Mouse (Mus musculus): ENCODE measurements around the gene Agbl1. TPM values are rescaled to one million over a fixed set of nuclear protein-coding genes. Genes with fewer than 3 reads are reported as not detected.

The Agbl1 gene
- total RNA-seq, 2 experiments from 2014 or later, result 0.16 to 0.25 TPM

DNA sequence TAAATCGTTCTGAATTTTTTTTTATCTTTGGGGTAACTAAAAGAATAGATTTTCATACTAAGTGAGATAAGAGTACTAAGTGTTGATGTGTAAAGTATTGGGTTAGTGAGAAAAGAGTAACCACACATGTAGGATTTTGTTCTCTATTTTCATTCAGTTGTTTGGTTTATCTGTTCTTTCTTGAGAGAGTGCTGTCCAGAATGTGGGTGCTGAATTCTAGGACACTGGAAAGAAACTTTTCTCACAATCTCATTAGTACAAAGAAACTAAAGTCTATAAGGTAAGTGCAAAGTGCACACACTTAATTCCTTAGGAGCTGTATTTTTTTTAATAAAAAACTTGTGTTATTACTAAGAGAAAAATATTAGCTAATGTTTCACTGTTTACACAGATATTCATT, 674.4 kb downstream of the Agbl1 start:
- no peak for DNase-seq
- intact Hi-C loops (cut with DNase I), result no loop called here

DNA sequence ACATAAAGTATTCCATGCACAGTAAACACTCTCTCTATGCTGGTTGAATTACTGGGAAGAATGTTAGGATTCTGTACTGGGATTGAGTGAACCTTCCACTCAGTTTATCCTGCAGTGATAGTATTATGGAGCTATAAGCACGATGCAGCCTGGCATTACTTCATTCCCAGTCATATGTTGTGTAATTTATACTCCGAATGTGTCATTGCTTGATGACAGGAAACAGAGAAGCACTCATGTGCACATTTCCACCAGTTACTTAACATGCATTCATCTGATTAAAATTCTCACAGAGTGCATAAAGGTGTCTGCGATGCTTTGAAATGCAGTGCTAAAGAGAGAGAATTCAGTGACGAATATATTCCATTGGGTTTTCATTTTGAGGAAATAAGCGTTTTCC, 682.0 kb downstream of the Agbl1 start:
- no peak for DNase-seq
- intact Hi-C loops (cut with DNase I), result no loop called here

DNA sequence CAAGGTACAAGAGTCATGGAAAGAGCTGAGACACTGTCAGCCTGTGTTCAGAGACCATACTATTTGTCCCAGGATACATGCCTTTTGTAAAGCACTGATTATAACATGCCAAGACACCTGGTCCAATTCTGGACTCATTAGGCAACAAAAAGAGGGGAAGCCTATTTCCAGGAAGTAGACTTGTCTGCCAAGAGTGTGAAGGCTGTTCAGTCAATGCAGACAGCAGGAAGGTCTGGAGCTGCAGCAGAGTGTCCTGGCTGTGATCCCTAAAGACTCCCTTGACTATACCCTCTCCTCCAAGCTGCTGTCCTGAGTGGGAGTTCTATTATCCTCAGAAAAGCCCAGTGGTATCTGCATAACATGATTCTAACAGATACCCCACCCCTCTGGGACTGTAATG, 689.2 kb downstream of the Agbl1 start:
- intact Hi-C loops (cut with DNase I), result no loop called here
- no peak for DNase-seq

DNA sequence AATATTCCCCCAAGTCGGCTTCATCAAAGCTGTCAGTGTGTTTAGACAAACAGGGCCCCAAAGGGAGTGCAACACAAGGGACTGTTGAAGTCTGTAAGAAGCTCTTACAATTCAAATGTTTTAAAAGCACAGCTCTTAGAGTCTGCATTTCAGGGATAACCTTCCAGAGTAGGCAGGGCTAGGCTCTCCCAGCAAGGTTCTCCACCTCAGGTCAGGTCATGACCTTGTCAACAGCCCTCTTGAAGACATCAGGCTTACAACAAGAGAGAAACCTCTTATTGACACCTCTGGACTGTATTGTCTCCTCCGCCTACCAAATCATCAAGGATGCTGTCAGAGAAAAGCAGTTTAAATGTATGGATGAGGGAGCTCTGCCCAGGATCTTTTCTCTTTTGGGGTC, 692.0 kb downstream of the Agbl1 start:
- intact Hi-C loops (cut with DNase I), result no loop called here
- DNase-seq, result no peak

DNA sequence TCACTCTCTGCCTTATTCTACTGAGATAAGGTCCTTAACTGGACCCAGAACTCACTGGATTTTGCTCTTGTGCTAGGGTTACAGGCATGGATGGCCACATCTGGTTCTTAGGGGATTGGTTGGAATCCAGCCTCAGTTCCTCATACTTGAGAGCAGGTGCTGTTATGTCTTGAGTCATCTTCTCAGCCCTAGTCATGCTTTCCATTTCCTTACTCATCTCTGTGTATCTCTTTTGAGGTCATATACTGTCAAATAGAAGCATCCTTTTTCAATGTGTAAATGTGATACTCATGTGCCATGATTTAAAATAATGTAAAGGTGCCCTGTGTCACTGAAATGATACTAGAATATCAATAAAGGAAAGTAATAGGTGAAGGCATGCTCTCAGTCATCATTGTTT, 705.5 kb downstream of the Agbl1 start:
- no peak for DNase-seq
- intact Hi-C loops (cut with DNase I), result loop anchor here (5.0 kb wide), 1 partner anchor 1013 kb away; no protein-coding TSS in a partner anchor

DNA sequence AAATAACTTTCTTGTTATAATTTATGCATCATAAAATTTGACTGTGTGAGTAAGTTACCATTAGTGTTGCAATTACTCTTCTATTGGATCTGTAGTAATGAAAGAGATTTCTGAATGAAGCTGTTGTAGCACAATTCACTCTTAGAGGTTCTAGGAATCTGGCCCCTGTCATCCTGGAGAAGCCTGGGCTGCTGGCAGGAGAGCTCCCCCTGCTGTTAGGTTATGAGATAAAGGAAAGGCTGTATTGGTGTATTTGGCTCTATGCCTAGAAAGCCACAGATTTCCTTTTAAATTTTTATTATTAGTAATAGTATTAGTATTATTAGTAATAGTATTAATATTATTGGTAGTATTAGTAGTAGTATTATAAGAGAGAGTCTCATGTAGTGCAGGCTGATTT, 711.8 kb downstream of the Agbl1 start:
- intact Hi-C loops (cut with DNase I), result loop anchor here (1.0 to 2.0 kb wide), 2 partner anchors 548 to 1031 kb away; no protein-coding TSS in a partner anchor
- DNase-seq, result peak; percentile 9 to 11

DNA sequence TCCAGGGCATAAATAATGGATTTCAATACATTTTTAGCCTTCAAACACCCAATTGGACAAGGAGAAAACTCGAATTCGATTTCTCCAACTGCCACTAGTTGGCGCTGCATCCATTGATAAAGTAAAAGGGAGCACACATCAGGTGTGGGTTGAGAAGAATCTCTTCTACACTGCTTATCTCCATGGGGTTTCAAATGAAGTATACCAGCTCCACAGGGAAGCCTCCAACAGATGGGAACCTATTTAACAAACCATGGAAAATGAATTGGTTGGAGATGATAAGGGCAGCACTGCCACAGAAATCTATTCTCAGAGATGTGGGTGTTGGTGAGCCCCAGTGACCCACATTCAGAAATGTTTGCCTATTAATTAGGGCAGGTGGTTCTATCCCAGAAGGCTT, 741.6 kb downstream of the Agbl1 start:
- intact Hi-C loops (cut with DNase I), result no loop called here

DNA sequence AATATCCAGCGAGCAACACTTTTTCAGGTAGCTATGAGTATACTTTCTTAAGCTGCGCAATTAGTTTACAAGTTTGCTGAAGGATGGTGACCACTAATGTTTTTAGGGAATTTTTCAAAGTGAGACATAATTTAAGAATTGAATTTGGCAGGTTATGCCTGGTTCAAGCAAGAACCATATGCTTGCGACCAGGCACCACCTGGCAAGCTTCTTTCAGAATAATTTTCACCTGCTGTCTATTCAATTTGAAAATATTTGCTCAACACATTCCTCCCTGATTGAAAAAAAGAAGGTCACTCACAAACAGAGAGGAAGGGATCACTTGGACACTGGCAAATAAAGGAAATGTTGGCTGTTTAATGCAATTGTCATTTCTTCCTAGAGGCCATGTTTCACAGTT, 779.9 kb downstream of the Agbl1 start:
- no peak for DNase-seq

More for the DNA sequence above, 741.6 kb downstream of the Agbl1 start:
- DNase-seq, result no peak

DNA sequence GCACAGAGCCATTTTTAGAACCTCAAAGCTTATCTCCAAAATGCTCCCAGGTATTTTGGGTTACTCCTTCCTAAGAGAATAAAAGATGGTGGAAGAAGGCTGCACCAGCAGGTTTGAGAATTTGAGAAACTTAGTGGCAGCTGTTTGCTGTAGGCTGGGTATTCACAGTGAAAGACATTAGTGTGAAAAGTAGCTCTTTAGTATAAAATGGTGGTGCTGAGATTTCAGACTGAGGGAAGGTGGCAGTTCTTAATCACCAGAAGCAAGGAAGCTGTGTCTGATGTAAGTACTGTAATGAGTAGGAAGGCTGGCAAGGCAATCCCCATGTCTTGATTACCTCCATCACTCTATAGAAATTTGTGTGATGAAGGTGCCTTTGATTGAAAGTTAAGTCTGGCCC, 799.3 kb downstream of the Agbl1 start:
- DNase-seq, result no peak
- intact Hi-C loops (cut with DNase I), result no loop called here

More for the DNA sequence above, 779.9 kb downstream of the Agbl1 start:
- intact Hi-C loops (cut with DNase I), result no loop called here

DNA sequence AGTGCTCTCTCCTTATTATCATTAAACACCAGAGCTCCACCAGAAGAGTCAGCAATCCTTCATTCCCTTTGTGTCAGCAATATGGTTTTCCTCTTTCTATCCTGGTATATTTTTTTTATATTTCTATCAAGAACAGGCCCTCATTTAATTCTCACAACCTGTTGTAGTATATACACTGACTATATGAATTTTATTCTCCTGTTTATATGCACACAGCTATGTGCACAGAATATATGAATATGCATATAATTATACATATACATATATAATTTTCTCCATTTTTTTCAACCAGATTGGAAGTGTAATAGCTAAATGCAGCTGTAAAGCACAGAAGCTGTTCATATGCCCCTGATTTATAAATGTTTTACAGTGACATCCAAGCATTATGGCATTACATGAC, 846.3 kb downstream of the Agbl1 start:
- DNase-seq, result no peak
- intact Hi-C loops (cut with DNase I), result no loop called here

DNA sequence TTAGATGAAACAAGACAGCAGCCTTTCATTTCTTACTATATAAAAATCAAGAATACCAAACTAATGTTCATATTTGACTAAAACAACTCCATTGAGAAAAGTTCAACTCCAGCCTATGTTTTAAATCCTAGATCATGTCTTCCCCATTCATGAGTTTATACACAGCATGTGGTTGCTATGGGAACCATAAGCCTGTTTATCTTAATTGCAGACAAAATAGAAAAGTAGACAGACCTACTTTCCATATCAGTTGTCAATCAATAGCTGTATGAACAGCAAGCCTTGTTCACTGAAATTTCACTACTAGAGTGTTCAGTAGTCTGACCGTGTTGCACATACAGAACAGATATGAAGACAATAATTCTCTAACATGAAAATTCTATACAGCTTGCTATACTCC, 857.6 kb downstream of the Agbl1 start:
- no peak for DNase-seq
- intact Hi-C loops (cut with DNase I), result no loop called here

DNA sequence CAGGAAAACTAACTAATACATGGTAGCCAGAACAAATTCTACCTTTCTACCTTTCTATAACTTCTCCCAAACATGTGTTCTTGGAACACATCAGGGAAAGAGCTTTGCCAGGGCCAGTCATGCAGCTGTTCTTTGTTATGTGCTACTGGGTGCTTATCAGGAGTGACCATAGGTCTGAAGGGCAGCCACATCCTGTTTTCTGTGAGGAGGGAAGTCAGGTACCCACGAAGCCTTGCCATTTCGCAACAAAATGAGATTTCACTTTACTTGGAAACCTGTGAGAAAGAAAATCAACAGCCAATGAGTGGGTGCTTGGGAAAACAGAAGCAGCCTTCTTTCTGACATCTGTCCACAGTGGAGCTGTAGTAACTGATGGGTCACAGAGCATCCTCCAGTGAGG, 865.5 kb downstream of the Agbl1 start:
- no peak for DNase-seq
- intact Hi-C loops (cut with DNase I), result no loop called here

DNA sequence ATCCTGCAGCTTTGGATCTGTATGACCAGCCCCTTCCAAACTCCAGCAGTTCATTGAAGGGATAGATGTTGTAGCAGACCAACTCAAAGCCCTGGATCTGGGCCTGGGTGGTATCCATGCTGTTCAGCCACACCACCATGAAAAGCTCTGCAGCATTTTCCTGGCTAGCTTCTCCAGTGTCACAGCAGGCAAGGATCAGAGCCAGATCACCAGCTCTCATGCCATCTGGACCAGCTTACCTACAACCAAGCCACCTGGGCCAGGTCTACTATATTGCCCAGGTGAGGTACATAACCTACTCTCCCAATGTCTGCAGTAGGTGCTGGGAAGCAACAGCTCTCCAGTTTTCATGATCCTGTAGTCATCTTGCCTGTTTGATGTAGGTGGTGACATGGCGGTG, 884.3 kb downstream of the Agbl1 start:
- intact Hi-C loops (cut with DNase I), result no loop called here
- DNase-seq, result no peak

DNA sequence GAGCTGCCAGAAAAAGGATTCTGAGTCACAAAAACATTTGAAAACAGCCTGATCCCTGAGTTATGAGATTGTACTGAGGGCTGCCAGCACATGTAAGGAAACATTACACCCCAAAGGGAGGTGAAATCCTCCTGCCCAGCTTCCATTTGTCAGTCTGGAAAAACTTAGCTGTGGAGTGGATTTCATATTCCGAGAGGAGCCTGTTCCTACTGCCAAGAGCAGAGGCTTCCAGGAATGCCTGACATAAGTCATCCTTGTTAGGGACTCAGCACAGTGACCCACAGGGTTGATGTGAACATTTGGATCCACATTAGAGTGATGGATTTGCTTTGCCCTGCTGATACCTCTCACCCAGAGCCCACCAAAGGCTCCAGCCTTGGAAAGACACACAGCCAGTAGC, 899.4 kb downstream of the Agbl1 start:
- DNase-seq, result no peak
- intact Hi-C loops (cut with DNase I), result no loop called here

DNA sequence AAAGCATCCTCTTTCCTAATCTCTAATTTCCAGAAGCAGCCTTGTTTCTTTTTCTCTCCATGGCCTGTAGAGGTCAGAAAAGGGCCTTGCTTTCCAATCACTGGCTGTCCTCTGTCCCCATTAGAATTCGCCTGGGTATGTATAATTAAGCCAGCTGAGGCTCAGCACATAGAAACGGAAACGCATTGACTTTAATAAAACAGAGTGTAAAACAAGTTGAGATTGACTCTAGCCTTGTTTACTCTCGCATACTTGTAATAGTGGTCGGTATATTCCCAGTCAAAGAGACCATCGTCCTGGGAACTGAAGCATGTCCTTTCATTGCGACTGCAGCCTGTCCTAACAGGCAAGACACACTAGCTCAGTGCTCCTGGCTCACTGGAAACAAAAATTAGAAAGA, 902.3 kb downstream of the Agbl1 start:
- DNase-seq, result no peak
- intact Hi-C loops (cut with DNase I), result loop anchor here (2.0 kb wide), 1 partner anchor 1465 kb away; no protein-coding TSS in a partner anchor

DNA sequence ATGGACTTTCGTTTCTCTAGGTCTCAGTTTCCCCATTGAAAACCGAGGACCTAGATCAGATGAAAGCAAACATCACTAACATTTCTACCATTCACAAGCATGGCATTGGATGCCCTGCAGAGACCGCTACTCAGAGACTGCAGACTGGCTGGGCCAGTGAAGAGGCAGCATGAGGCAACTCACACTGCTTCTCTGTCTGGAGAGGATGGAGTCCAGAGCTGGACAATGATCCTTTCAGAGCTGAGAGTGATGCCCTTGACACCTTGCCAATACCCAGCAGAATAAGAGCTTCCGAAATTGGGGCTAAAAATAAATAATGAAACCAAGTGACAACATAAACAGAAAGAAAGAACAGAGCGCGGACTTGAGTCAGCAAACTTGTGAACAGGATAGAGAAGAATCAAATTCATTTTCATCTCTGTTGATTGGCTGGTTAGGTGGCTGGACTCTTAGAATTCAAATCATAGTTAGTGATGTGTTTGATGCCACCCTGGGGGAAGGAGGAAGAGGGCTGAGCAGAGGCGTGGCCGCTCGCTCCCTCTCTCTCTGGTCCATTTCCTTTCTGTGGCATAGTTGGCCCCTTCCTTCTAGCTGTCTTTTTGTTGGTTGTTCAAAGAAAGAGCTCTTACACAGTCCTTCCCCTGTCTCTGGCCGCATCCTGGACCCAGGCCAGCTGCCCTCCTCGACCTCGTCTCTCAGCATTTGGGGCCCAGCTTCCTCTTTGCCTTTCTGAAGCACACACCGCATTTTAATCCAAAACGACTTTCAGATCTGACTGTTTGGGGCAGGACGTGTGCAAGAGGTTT, 903.1 kb downstream of the Agbl1 start:
- DNase-seq, result peak in 1 of 2 experiments; percentile 8
- intact Hi-C loops (cut with DNase I), result loop anchor here (2.0 kb wide), 1 partner anchor 1464 kb away; no protein-coding TSS in a partner anchor

DNA sequence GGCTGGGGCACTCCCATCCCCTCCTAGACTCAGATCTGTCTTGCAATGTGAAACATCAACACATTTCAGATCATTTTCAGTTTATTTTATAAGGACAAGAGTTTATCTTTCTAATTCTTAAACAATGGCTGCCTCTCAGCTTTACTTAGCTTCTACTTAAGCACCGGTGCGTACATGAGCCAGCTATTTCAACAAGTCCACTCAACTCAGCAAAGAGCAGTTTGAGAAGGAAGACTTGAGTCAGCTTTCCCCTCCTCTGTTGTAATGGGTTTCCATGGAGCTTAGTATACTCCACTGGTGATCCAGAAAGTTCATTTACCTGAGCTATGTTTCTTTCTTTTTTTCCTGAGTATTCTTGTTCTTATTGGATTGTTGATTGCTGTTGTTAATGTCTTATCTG, 905.2 kb downstream of the Agbl1 start:
- no peak for DNase-seq
- intact Hi-C loops (cut with DNase I), result no loop called here

DNA sequence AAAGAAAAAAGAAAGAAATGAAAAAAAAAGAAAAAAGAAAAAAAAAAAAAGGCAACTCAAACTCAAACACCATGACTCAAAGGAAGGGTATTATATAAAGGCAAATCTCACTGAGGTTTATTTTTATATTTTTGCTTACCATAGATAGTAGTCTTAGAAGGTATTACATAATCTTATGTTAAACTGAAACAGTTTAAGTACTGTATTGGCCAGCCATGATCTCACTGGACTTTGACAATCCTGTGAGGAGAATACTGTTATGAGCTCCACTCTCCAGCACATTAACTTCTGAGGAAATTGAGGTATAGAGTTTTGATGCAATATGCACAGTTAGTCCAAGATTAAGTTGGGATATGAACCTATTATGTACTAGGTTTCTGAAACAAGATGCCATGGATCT, 909.0 kb downstream of the Agbl1 start:
- intact Hi-C loops (cut with DNase I), result no loop called here
- no peak for DNase-seq

DNA sequence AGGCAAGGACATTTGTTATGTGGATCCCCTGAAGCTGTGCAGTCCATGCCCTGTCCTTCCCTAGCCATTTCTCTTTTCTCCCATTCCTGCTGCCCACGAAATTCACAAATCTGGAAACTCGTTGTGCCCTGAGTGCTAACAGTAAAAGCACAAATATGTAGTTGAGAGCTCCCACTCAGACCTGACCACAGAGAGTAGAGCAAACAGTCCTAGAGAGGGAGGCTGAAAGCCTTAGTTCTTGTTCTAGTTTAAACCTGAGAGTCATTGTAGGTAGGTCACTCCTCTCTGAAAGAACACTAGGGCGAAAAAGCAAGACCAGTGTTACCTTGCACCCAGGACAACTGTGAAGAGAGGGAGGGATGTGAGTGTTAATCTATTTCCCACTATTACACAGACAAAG, 917.8 kb downstream of the Agbl1 start:
- intact Hi-C loops (cut with DNase I), result no loop called here

DNA sequence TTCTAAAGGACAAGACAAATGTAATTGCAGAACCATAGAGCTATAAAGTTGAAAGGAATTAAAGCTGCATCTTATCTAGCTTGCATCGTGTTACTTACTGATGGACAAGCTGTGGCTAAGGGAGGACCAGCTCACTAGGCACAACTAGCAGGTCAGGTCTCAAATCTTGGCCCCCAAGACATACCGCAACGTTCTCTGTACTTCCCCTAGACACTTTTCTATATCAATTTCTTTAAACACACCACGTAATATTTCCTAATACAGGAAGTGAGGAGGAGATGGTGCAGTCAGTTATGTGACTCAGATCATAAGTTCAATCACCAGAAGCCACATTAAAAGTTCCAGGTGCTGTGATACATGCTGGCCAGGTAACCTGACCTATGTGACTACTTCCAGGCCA, 919.1 kb downstream of the Agbl1 start:
- intact Hi-C loops (cut with DNase I), result no loop called here
- DNase-seq, result no peak

More for the DNA sequence above, 917.8 kb downstream of the Agbl1 start:
- no peak for DNase-seq

DNA sequence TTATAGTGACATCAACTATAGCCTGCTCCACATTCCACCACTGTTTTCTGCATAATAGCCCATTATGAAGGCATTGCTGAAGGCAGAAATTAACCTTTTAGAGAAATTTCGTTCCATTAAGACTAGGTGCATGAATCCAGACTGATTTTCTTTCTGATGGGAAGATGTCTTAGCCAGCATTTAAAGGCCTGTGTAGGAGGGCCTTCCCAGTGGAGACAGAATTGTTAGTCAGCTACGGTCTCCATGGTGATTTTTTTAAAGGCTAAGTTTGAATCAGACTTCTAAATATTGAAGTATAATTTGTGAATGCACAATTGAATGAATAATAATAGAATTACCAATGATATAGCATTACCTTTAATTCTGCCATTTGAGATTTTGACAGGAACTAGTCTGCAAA, 920.2 kb downstream of the Agbl1 start:
- intact Hi-C loops (cut with DNase I), result no loop called here

DNA sequence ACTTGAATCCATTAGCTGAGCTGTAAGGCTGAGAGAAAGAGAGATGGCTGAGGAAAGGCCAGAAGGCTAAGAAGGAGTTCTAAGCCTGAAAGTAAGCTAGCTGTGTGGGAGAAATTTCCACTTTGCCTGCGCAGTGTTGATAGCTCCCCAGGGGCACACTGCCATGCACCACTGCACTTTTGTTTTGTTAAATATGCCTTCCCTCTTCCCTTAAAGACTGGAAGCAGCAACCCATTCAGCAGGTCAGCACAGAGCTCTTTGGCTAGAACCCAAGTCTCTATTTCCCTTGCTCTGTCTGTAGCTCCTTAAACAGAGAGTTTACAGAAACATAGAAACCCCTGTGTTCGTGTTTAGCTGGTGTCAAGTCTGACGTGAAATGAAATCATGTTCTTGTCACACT, 922.7 kb downstream of the Agbl1 start:
- intact Hi-C loops (cut with DNase I), result no loop called here
- no peak for DNase-seq

More for the DNA sequence above, 920.2 kb downstream of the Agbl1 start:
- DNase-seq, result no peak

DNA sequence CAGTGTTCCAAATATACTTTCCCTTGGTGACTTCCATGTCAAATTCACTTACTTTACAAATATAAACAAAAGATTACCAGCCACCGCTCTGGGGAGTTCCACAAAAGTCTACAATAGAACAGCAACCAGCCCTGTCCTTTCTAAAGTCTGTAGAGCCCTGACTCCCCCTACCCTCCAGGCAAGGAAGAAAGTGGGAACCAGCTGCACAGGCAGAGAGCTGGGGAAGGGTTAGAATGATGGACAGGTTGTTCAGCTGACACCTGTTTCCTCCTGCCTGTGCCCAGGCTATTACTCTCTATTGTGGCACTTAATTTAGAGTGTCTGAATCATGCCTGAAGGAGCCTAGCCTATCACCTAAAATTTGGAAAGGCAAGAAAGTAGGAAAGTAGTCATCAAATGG, 923.2 kb downstream of the Agbl1 start:
- DNase-seq, result no peak
- intact Hi-C loops (cut with DNase I), result no loop called here

All from heart, postnatal 36 days (tissue).